Mouse (Mus musculus): Measurements from ENCODE around the gene Vgll4. TPM values are rescaled to one million over a fixed set of nuclear protein-coding genes. Genes with fewer than 3 reads are reported as not detected.

Gene Vgll4
- polyA plus RNA-seq, 1 experiment from 2014 or later = 111 TPM

DNA sequence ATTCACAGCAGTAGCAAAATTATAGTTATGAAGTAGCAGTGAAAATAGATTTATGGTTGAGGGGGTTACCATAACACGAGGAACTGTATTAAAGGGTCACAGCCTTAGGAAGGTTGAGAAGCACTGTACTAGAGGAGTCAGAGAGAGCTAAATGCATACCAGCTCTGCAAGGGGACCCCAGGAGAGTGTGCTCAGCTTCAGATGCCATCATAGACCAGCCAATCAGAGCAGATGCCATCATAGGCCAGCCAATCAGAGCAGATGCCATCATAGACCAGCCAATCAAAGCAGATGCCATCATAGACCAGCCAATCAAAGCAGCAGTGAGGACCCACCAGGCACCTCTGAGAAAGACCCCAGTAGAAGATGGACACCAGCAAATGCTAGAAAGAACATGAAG lies 134.0 kb downstream of the Vgll4 start:
- ATAC-seq (ENCODE audit: insufficient read depth) = no peak
- Histone ChIP-seq H3K4me2 (no peak overlapping the region), H3K4me3 (ENCODE audit: low read depth, low read length) (no peak overlapping the region), H3K27me3 (ENCODE audit: insufficient read depth, low read length) (no peaks in the 10 kb centered on the region), H3K9me3 (ENCODE audit: low read depth, low read length) (peaks cover 3% of the 10 kb centered on the region; the same call in 1 of the 2 replicates), H3K36me3 (ENCODE audit: insufficient read depth) (no peaks in the 10 kb centered on the region), H3K27ac (ENCODE audit: low read depth) (no peak overlapping the region), H3K4me1 (ENCODE audit: insufficient read depth) (peaks cover 21% of the 10 kb centered on the region), H3K9ac (no peak overlapping the region)
- 68% methylated on average over 1 of the region's 1 CpGs for WGBS
- DNase-seq = no peak
- no peak for TF ChIP-seq CTCF (IDR thresholded peaks at IDR 0.05; ENCODE audit: low read depth)

GRCm38 (mm10) chr6:114835344-114835743 lies 134.4 kb downstream of the Vgll4 start:
- no peak overlapping the region for H3K4me2 ChIP-seq
- H3K27me3 ChIP-seq (ENCODE audit: insufficient read depth, low read length) = no peaks in the 10 kb centered on the region
- no peaks in the 10 kb centered on the region for H3K36me3 ChIP-seq (ENCODE audit: insufficient read depth)
- H3K27ac ChIP-seq (ENCODE audit: low read depth) = no peak overlapping the region
- H3K4me3 ChIP-seq (ENCODE audit: low read depth, low read length) = no peak overlapping the region
- peaks cover 3% of the 10 kb centered on the region; the same call in 1 of the 2 replicates for H3K9me3 ChIP-seq (ENCODE audit: low read depth, low read length)
- no peak overlapping the region for H3K9ac ChIP-seq
- DNase-seq (no peak), ATAC-seq (ENCODE audit: insufficient read depth) (no peak)
- no peak for TF ChIP-seq CTCF (IDR thresholded peaks at IDR 0.05; ENCODE audit: low read depth)
- WGBS = 80% methylated on average over 7 of the region's 7 CpGs
- peaks cover 21% of the 10 kb centered on the region for H3K4me1 ChIP-seq (ENCODE audit: insufficient read depth)

DNA sequence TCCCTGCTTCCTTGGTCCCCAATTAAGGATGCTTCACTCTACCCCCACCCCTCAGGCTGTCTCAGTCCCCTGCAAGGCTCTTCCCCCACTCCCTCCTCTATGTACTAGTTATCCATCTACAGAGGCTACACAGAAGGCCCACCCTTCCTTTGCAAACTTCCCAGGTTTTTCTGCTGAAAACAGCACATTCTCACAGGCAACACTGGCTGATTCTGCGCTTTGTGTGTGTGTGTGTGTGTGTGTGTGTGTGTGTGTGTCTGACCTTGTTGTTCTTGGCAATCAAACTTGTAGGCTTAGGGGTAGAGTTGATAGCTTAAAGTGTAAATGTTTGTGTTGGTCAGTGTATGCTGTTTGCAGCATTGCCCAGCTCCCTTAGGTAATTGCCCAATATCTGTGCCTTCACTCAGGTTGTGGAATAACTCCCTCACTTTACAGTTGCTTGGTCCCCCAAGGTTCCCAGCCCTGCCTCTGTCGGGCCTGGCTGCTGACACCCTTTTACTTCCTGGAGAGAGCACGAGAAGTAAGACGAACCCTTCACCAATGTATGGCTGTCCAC lies 135.9 kb downstream of the Vgll4 start:
- DNase-seq = peak; percentile 33
- WGBS = 28% methylated on average over 4 of the region's 4 CpGs

DNA sequence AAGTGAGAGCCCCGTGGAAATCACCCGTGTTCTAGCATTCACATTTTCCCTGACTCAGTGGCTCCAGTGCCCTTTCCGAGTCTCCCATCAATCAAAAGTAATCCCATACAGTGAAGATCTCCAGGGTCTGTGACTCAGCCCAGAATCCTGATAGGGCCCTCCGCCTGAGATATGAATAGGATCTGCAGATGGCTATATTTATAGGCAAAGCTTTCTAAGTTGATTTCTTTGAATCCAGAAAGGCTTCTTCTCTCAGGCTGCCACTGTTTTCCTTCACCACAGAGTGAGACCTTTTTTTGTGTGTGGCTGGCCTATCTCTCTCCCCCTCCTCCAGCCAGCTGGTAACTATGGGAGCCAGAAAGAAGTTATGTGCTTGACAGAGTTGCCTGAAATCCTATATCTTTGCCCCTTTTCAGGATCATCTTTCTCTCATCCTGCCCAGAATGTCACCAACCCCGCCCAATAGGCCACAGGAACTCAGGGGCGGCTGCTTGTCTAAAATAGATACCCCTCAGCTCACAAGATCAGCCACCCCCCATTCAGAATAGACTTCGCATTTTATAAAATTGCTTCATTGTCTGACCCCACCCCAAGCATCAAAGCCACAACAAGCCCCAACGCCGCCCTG lies 136.6 kb downstream of the Vgll4 start:
- no peak overlapping the region for H3K4me3 ChIP-seq (ENCODE audit: low read depth, low read length)
- no peak overlapping the region for H3K27ac ChIP-seq (ENCODE audit: low read depth)
- H3K36me3 ChIP-seq (ENCODE audit: insufficient read depth) = no peaks in the 10 kb centered on the region
- no peak for TF ChIP-seq CTCF (IDR thresholded peaks at IDR 0.05; ENCODE audit: low read depth)
- peaks cover 15% of the 10 kb centered on the region for H3K4me1 ChIP-seq (ENCODE audit: insufficient read depth)
- no peaks in the 10 kb centered on the region; the same call in 1 of the 2 replicates for H3K9me3 ChIP-seq (ENCODE audit: low read depth, low read length)
- no peak overlapping the region for H3K9ac ChIP-seq
- no peak for DNase-seq
- no peaks in the 10 kb centered on the region for H3K27me3 ChIP-seq (ENCODE audit: insufficient read depth, low read length)
- WGBS = 49% methylated on average over 9 of the region's 9 CpGs
- peak; percentile 10; the same call in 1 of the 2 replicates for ATAC-seq (ENCODE audit: insufficient read depth)
- no peak overlapping the region for H3K4me2 ChIP-seq

More for the DNA sequence above, 135.9 kb downstream of the Vgll4 start:
- ATAC-seq (ENCODE audit: insufficient read depth) = peak; percentile 75; the same call in 1 of the 2 replicates
- H3K4me3 ChIP-seq (ENCODE audit: low read depth, low read length) = no peak overlapping the region
- no peak overlapping the region for H3K9ac ChIP-seq
- no peak overlapping the region for H3K4me2 ChIP-seq
- peaks cover 3% of the 10 kb centered on the region; the same call in 1 of the 2 replicates for H3K9me3 ChIP-seq (ENCODE audit: low read depth, low read length)
- H3K36me3 ChIP-seq (ENCODE audit: insufficient read depth) = no peaks in the 10 kb centered on the region
- H3K27me3 ChIP-seq (ENCODE audit: insufficient read depth, low read length) = no peaks in the 10 kb centered on the region
- peak overlapping the region; percentile 32; the same call in 1 of the 2 replicates for H3K27ac ChIP-seq (ENCODE audit: low read depth)
- peaks cover 16% of the 10 kb centered on the region for H3K4me1 ChIP-seq (ENCODE audit: insufficient read depth)
- TF ChIP-seq CTCF (IDR thresholded peaks at IDR 0.05; ENCODE audit: low read depth) = no peak

GRCm38 (mm10) chr6:114831807-114832206 lies 138.0 kb downstream of the Vgll4 start:
- no peak overlapping the region for H3K4me3 ChIP-seq (ENCODE audit: low read depth, low read length)
- no peak overlapping the region for H3K27ac ChIP-seq (ENCODE audit: low read depth)
- TF ChIP-seq CTCF (IDR thresholded peaks at IDR 0.05; ENCODE audit: low read depth) = no peak
- H3K27me3 ChIP-seq (ENCODE audit: insufficient read depth, low read length) = no peaks in the 10 kb centered on the region
- DNase-seq = no peak
- 85% methylated on average over 3 of the region's 3 CpGs for WGBS
- H3K4me2 ChIP-seq = no peak overlapping the region
- H3K36me3 ChIP-seq (ENCODE audit: insufficient read depth) = no peaks in the 10 kb centered on the region
- H3K9ac ChIP-seq = no peak overlapping the region
- no peak for ATAC-seq (ENCODE audit: insufficient read depth)
- peaks cover 15% of the 10 kb centered on the region for H3K4me1 ChIP-seq (ENCODE audit: insufficient read depth)
- H3K9me3 ChIP-seq (ENCODE audit: low read depth, low read length) = no peaks in the 10 kb centered on the region

- WGBS = 70% methylated on average over 9 of the region's 9 CpGs
- TF ChIP-seq CTCF (IDR thresholded peaks at IDR 0.05; ENCODE audit: low read depth) = no peak
- H3K4me1 ChIP-seq (ENCODE audit: insufficient read depth) = peaks cover 15% of the 10 kb centered on the region
- ATAC-seq (ENCODE audit: insufficient read depth) (no peak), DNase-seq (no peak)
- no peaks in the 10 kb centered on the region for H3K36me3 ChIP-seq (ENCODE audit: insufficient read depth)
- H3K4me3 ChIP-seq (ENCODE audit: low read depth, low read length) = no peak overlapping the region
- H3K4me2 ChIP-seq = no peak overlapping the region
- H3K27me3 ChIP-seq (ENCODE audit: insufficient read depth, low read length) = no peaks in the 10 kb centered on the region
- no peaks in the 10 kb centered on the region for H3K9me3 ChIP-seq (ENCODE audit: low read depth, low read length)
- no peak overlapping the region for H3K27ac ChIP-seq (ENCODE audit: low read depth)
- no peak overlapping the region for H3K9ac ChIP-seq
Measured at GRCm38 (mm10) chr6:114829660-114830438, 139.9 kb downstream of the Vgll4 start.

DNA sequence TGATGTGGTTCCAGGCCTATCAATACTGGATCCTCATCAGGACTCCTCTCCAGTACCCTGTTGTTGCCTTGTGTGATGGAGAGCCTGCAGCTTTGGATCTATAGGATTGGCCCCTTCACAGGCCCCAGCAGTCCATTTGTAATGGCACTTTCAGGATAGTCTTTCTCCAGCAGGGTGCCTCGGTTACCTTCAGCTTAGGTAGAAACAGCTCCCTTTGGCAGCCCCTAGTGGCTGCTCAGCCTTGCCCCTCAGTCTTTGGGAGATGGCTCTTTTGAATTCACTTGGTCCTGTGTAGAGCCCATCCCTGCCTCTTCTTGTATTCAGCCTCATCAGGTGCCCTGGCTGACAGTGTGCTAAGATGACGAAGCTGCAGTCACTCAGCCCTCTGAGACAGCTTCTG lies 142.9 kb downstream of the Vgll4 start:
- H3K27me3 ChIP-seq (ENCODE audit: insufficient read depth, low read length) = no peaks in the 10 kb centered on the region

More for the DNA sequence above, 142.9 kb downstream of the Vgll4 start:
- peak; percentile 18; the same call in 1 of the 2 replicates for TF ChIP-seq CTCF (IDR thresholded peaks at IDR 0.05; ENCODE audit: low read depth)
- DNase-seq (no peak), ATAC-seq (ENCODE audit: insufficient read depth) (no peak)
- Histone ChIP-seq H3K9ac (no peak overlapping the region), H3K36me3 (ENCODE audit: insufficient read depth) (no peaks in the 10 kb centered on the region), H3K4me3 (ENCODE audit: low read depth, low read length) (no peak overlapping the region), H3K9me3 (ENCODE audit: low read depth, low read length) (no peaks in the 10 kb centered on the region), H3K27ac (ENCODE audit: low read depth) (no peak overlapping the region), H3K4me1 (ENCODE audit: insufficient read depth) (no peaks in the 10 kb centered on the region; the same call in 1 of the 2 replicates), H3K4me2 (no peak overlapping the region)
- WGBS = 69% methylated on average over 2 of the region's 2 CpGs
